Mouse (Mus musculus): ENCODE measurements at regions not wholly inside any gene's neighbourhood (a gene's known extent, or its start where the extent isn't known, plus 50 kb on each side); places are given as distances from the start of the nearest gene placed in this dataset.

GRCm38 (mm10) chr2:10701459-10701858 lies 331.1 kb downstream of the Sfmbt2 start:
- TF ChIP-seq CTCF (IDR thresholded peaks at IDR 0.05; ENCODE audit: low read depth), result no peak
- no peak for TF ChIP-seq EP300 (IDR thresholded peaks at IDR 0.05; ENCODE audit: low read depth)

Measured in liver, postnatal 0 days (tissue).